Mouse (Mus musculus) small intestine, adult 2 months (tissue): Measurements from ENCODE around the gene Sema4b. TPM values are rescaled to one million over a fixed set of nuclear protein-coding genes. Genes with fewer than 3 reads are reported as not detected.

Source experiments
- H3K27ac ChIP-seq: fragments of 200-500 bp; 2 replicates; pipeline ENCODE4 v1.5.1; 2012; ENCODE audit warnings: low read depth, low read length, control low read depth, inconsistent platforms; ENCODE audit not compliant: insufficient read depth
- H3K27me3 ChIP-seq: fragments of 200-500 bp; 2 replicates; pipeline ENCODE4 v1.6.1; 2012; ENCODE audit warnings: mild to moderate bottlenecking, moderate library complexity, low read length, inconsistent platforms; ENCODE audit not compliant: control insufficient read depth, insufficient read depth
- H3K36me3 ChIP-seq: fragments of 200-500 bp; 2 replicates; pipeline ENCODE4 v1.6.1; 2012; ENCODE audit warnings: mild to moderate bottlenecking, low read length, control low read depth, inconsistent platforms; ENCODE audit not compliant: control insufficient read depth, insufficient read depth
- H3K4me1 ChIP-seq: fragments of 200-500 bp; 2 replicates; pipeline ENCODE4 v1.6.1; 2012; ENCODE audit warnings: low read length, inconsistent platforms, mixed read lengths; ENCODE audit not compliant: control insufficient read depth, insufficient read depth, insufficient read length
- H3K4me3 ChIP-seq: fragments of 200-500 bp; 2 replicates; pipeline ENCODE4 v1.5.1; 2012; ENCODE audit warnings: low read depth, mild to moderate bottlenecking, control low read depth, inconsistent platforms, low read length, moderate library complexity
- CTCF ChIP-seq: fragments of 200-500 bp; IDR thresholded peaks from 2 replicates; pipeline ENCODE4 v1.5.1; 2012; ENCODE audit warnings: low read depth, mild to moderate bottlenecking, control low read depth, inconsistent platforms, low read length, moderate library complexity, mixed read lengths; ENCODE audit not compliant: insufficient replicate concordance, insufficient read length; ENCODE audit errors: extremely low read depth
- POLR2A ChIP-seq: fragments of 200-500 bp; IDR thresholded peaks from 2 replicates; pipeline ENCODE4 v1.6.1; 2012; ENCODE audit warnings: low read depth, mild to moderate bottlenecking, control low read depth, inconsistent platforms, low read length, moderate library complexity
- whole genome bisulfite sequencing: fragments of 180-500 bp; shearing (Covaris S2); methylation state at CpG from one replicate; pipeline ENCODE4 v1.1.7; 2018; 5-methylcytosine and 5-hydroxymethylcytosine counted together
- polyA plus RNA-seq: library from polyadenylated mRNA; depleted of rRNA; stranded (reverse); fragments of >200 nt; gene quantifications from 2 replicates; pipeline ENCODE4 v1.2.3, GENCODE M21; 2012

Gene Sema4b
- polyA plus RNA-seq, 1 experiment, result 84.4 TPM

- Histone ChIP-seq H3K27ac (no peak overlapping the region), H3K27me3 (no peaks in the 10 kb centered on the region), H3K4me3 (no peak overlapping the region), H3K4me1 (peaks cover 21% of the 10 kb centered on the region), H3K36me3 (no peaks in the 10 kb centered on the region)
- TF ChIP-seq CTCF (no peak), POLR2A (no peak)
- 86% methylated on average over 3 of the region's 3 CpGs for WGBS
These were observed 9.2 kb upstream of the Sema4b start for GRCm38 (mm10) chr7:80177438-80177837.

- TF ChIP-seq POLR2A, result no peak
- TF ChIP-seq CTCF, result no peak
- Histone ChIP-seq H3K4me1 (peaks cover 19% of the 10 kb centered on the region; the same call in 1 of the 2 replicates), H3K4me3 (no peak overlapping the region), H3K27me3 (no peaks in the 10 kb centered on the region), H3K36me3 (no peaks in the 10 kb centered on the region), H3K27ac (no peak overlapping the region)
- WGBS, result 92% methylated on average over 10 of the region's 10 CpGs
These were observed 8.5 kb upstream of the Sema4b start for GRCm38 (mm10) chr7:80178037-80178729.

- no peak for TF ChIP-seq POLR2A
- no peak for TF ChIP-seq CTCF
- Histone ChIP-seq H3K27me3 (no peaks in the 10 kb centered on the region), H3K4me3 (no peak overlapping the region), H3K36me3 (no peaks in the 10 kb centered on the region), H3K4me1 (peaks cover 23% of the 10 kb centered on the region; the same call in 1 of the 2 replicates), H3K27ac (no peak overlapping the region)
- WGBS, result 59% methylated on average over 6 of the region's 6 CpGs
These were observed 7.3 kb upstream of the Sema4b start for GRCm38 (mm10) chr7:80179327-80179726.

- H3K4me1 ChIP-seq, result peaks cover 25% of the 10 kb centered on the region; the same call in 1 of the 2 replicates
- H3K27ac ChIP-seq, result no peak overlapping the region
- WGBS, result 69% methylated on average over 6 of the region's 6 CpGs
- TF ChIP-seq CTCF (no peak), POLR2A (no peak)
- no peak overlapping the region for H3K4me3 ChIP-seq
- H3K27me3 ChIP-seq, result no peaks in the 10 kb centered on the region
- H3K36me3 ChIP-seq, result no peaks in the 10 kb centered on the region
These were observed 6.9 kb upstream of the Sema4b start for GRCm38 (mm10) chr7:80179790-80180189.

- H3K4me3 ChIP-seq, result no peak overlapping the region
- TF ChIP-seq POLR2A (no peak), CTCF (no peak)
- no peaks in the 10 kb centered on the region for H3K36me3 ChIP-seq
- 74% methylated on average over 3 of the region's 3 CpGs for WGBS
- H3K27me3 ChIP-seq, result no peaks in the 10 kb centered on the region
- H3K4me1 ChIP-seq, result peaks cover 27% of the 10 kb centered on the region; the same call in 1 of the 2 replicates
- no peak overlapping the region; the same call in 1 of the 2 replicates for H3K27ac ChIP-seq
These were observed 6.4 kb upstream of the Sema4b start for GRCm38 (mm10) chr7:80180202-80180601.

GRCm38 (mm10) chr7:80181078-80181477 lies 5.6 kb upstream of the Sema4b start:
- Histone ChIP-seq H3K4me3 (no peak overlapping the region), H3K36me3 (no peaks in the 10 kb centered on the region), H3K27ac (peak overlapping the region; percentile 80), H3K4me1 (peaks cover 28% of the 10 kb centered on the region; the same call in 1 of the 2 replicates), H3K27me3 (no peaks in the 10 kb centered on the region)
- TF ChIP-seq POLR2A, result no peak
- TF ChIP-seq CTCF, result no peak
- WGBS, result 33% methylated on average over 2 of the region's 2 CpGs

- no peak for TF ChIP-seq POLR2A
- no peak for TF ChIP-seq CTCF
- Histone ChIP-seq H3K27ac (peak overlapping the region; percentile 26; the same call in 1 of the 2 replicates), H3K4me3 (no peak overlapping the region), H3K36me3 (no peaks in the 10 kb centered on the region), H3K27me3 (no peaks in the 10 kb centered on the region), H3K4me1 (peaks cover 24% of the 10 kb centered on the region; the same call in 1 of the 2 replicates)
These were observed 4.5 kb upstream of the Sema4b start for GRCm38 (mm10) chr7:80182139-80182538.

- Histone ChIP-seq H3K36me3 (no peaks in the 10 kb centered on the region), H3K27me3 (no peaks in the 10 kb centered on the region), H3K4me1 (peaks cover 24% of the 10 kb centered on the region; the same call in 1 of the 2 replicates), H3K27ac (peak overlapping the region; percentile 47), H3K4me3 (no peak overlapping the region)
- no peak for TF ChIP-seq POLR2A
- TF ChIP-seq CTCF, result no peak
- 85% methylated on average over 1 of the region's 1 CpGs for WGBS
These were observed 3.2 kb upstream of the Sema4b start for GRCm38 (mm10) chr7:80183466-80183865.
